Mouse (Mus musculus): ENCODE measurements around the gene Ssc4d. TPM values are rescaled to one million over a fixed set of nuclear protein-coding genes. Genes with fewer than 3 reads are reported as not detected.

Ssc4d gene
- polyA plus RNA-seq, 2 experiments = 2.6 to 6.6 TPM

DNA sequence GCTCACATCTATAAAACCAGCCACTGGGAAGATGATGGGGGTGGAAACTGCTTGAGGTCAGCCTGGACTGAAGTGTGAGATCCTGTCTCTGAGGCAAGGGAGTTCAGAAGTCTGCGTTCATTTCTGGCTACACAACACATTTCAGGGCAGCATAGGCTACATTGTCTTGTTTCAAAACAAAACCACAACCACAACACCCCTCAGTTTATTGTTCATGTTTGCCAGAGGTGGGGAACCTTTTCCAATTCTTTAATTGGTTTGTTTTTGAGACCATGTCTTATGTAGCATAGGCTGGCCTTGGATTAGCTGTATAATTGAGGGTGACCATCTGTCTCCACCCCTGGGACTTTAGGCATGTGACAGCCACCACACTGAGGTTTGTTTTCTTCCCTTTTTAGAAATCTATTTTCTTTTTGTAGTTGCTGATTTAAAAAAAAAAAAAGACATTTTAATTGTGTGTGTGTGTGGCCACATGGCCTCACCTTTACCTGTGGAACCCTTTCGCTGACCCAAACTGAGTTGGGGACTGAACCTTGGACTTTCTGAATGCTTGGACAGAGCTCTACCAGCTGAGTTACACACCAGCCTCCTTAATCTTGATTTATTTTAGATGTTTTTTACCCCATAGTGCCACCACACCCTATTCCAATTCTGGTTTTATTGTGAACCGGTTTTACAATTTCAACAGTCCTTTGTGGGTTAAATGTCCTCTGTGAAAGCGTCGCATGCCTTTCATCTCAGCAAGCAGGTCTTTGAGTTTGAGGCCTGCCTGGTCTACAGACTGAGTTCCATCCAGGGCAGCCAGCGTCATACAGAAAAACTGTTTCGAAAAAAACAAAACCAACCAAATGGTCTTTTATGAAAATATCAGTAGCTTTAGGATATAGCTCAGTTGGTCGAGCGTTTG lies 17.8 kb downstream of the Ssc4d start:
- H3K4me1 ChIP-seq (ENCODE audit: control insufficient read depth, insufficient read depth, low read length) = peaks cover 14% of the 10 kb centered on the region
- DNase-seq (ENCODE audit: low spot score) (no peak), ATAC-seq (ENCODE audit: low FRiP score, low read depth) (no peak)
- no peaks in the 10 kb centered on the region for H3K36me3 ChIP-seq (ENCODE audit: control insufficient read depth, insufficient read depth, low read length)
- no peak for TF ChIP-seq POLR2A (IDR thresholded peaks at IDR 0.05; ENCODE audit: borderline replicate concordance, extremely low read depth, insufficient read depth, insufficient read length)
- no peaks in the 10 kb centered on the region for H3K9me3 ChIP-seq (ENCODE audit: control insufficient read depth, low read length)
- H3K9ac ChIP-seq (ENCODE audit: low read depth, low read length, severe bottlenecking) = no peak overlapping the region
- peak overlapping the region; percentile 83 for H3K27ac ChIP-seq (replicated peaks; ENCODE audit: low read depth, low read length)
- H3K27me3 ChIP-seq (ENCODE audit: control insufficient read depth, insufficient read depth, low read length) = no peaks in the 10 kb centered on the region
- 75% methylated on average over 9 of the region's 9 CpGs for WGBS
- H3K4me2 ChIP-seq (replicated peaks; ENCODE audit: low read depth, low read length, severe bottlenecking) = peak overlapping the region; percentile 57
- H3K4me3 ChIP-seq (replicated peaks; ENCODE audit: low read length) = no peak overlapping the region

DNA sequence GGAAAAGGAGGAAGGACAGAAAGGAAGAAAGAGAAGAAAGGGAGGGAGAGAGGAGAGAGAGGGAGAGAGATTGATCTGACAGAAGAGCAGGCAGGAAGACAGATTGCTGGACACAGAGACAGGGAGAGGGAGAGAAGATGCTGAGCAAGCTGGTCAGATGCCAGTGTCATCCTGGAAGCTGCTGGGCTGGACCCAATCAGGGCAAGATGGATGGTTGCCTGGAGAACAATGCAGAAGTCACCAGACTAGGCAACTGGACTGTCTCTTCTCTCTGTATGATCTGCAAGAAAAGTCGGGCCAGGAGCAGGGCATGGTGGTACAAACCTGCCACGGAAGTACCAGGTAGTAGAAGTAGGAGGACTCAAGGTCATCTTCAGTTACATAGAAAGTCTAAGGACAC lies 21.5 kb downstream of the Ssc4d start:
- TF ChIP-seq POLR2A (IDR thresholded peaks at IDR 0.05; ENCODE audit: borderline replicate concordance, extremely low read depth, insufficient read depth, insufficient read length) = no peak
- 88% methylated on average over 2 of the region's 2 CpGs for WGBS

DNA sequence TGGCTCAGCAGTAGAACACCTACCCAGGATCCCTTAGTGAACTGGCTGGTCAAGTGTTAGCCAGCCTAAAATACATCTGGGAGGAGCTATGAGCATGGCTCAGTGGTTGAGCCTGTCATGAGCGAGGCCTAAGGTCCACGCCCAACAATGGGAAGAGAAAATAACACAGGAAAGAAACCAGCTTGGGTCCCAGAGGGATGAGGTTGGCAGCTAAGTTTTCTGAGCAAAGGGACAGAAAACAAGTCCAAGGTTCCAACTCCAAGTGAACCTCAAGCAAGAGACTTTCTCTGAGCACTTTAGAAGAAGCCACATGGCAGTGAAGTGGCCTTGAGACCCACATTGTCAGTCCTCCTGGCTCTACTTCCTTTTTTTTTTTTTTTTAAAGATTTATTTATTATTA lies 22.7 kb downstream of the Ssc4d start:
- no peak overlapping the region for H3K4me3 ChIP-seq (replicated peaks; ENCODE audit: low read length)
- H3K27me3 ChIP-seq (ENCODE audit: control insufficient read depth, insufficient read depth, low read length) = no peaks in the 10 kb centered on the region
- no peak overlapping the region for H3K27ac ChIP-seq (replicated peaks; ENCODE audit: low read depth, low read length)
- no peak overlapping the region for H3K9ac ChIP-seq (ENCODE audit: low read depth, low read length, severe bottlenecking)
- H3K9me3 ChIP-seq (ENCODE audit: control insufficient read depth, low read length) = no peaks in the 10 kb centered on the region
- no peak overlapping the region for H3K4me2 ChIP-seq (replicated peaks; ENCODE audit: low read depth, low read length, severe bottlenecking)
- 85% methylated on average over 2 of the region's 2 CpGs for whole genome bisulfite sequencing
- 0 out of 2 replicates have a peak, but pooled peaks cover under 1% of the 10 kb centered on the region for H3K4me1 ChIP-seq (ENCODE audit: control insufficient read depth, insufficient read depth, low read length)
- ATAC-seq (ENCODE audit: low FRiP score, low read depth) (no peak), DNase-seq (ENCODE audit: low spot score) (no peak)
- H3K36me3 ChIP-seq (ENCODE audit: control insufficient read depth, insufficient read depth, low read length) = no peaks in the 10 kb centered on the region
- TF ChIP-seq POLR2A (IDR thresholded peaks at IDR 0.05; ENCODE audit: borderline replicate concordance, extremely low read depth, insufficient read depth, insufficient read length) = no peak

More for the DNA sequence above, 21.5 kb downstream of the Ssc4d start:
- DNase-seq (ENCODE audit: low spot score) (no peak), ATAC-seq (ENCODE audit: low FRiP score, low read depth) (no peak)
- Histone ChIP-seq H3K4me2 (replicated peaks; ENCODE audit: low read depth, low read length, severe bottlenecking) (no peak overlapping the region), H3K4me1 (ENCODE audit: control insufficient read depth, insufficient read depth, low read length) (peaks cover 6% of the 10 kb centered on the region; the same call in 1 of the 2 replicates), H3K36me3 (ENCODE audit: control insufficient read depth, insufficient read depth, low read length) (no peaks in the 10 kb centered on the region), H3K9ac (ENCODE audit: low read depth, low read length, severe bottlenecking) (no peak overlapping the region), H3K9me3 (ENCODE audit: control insufficient read depth, low read length) (no peaks in the 10 kb centered on the region), H3K27ac (replicated peaks; ENCODE audit: low read depth, low read length) (no peak overlapping the region), H3K27me3 (ENCODE audit: control insufficient read depth, insufficient read depth, low read length) (no peaks in the 10 kb centered on the region), H3K4me3 (replicated peaks; ENCODE audit: low read length) (no peak overlapping the region)

DNA sequence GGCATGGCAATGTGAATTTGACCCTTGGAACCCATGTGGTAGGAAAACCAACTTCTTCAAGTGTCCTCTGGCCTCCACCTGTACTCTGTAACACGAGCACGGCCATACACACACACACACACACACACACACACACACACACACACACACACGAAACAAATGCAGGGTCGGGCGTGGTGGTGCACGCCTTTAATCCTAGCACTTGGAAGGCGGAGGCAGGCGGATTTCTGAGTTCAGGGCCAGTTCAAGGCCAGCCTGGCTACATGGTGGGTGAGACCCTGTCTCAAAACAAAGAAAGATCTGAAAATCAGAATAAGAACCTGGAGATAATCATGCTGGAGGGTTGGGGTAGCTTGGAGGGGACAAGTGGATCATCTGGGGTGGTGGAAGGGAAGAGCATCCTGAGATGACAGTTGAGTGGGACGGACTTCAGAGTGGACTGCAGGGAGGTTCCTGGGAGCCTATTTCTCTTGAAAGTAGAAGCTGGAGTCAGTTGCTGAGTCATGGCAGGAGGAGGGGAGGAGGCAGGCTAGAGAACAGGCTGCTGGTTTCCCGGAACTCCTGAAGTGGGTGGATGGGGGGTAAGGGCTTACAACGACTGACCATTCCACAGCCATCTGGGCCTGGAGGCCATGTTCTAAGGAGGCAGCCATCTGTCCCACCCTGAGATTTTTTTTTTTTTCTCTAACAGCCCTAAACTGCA lies 23.5 kb downstream of the Ssc4d start:
- TF ChIP-seq POLR2A (IDR thresholded peaks at IDR 0.05; ENCODE audit: borderline replicate concordance, extremely low read depth, insufficient read depth, insufficient read length) = no peak
- no peak for ATAC-seq (ENCODE audit: low FRiP score, low read depth)
- no peak overlapping the region for H3K27ac ChIP-seq (replicated peaks; ENCODE audit: low read depth, low read length)
- H3K9ac ChIP-seq (ENCODE audit: low read depth, low read length, severe bottlenecking) = no peak overlapping the region
- WGBS = 77% methylated on average over 11 of the region's 11 CpGs
- H3K4me2 ChIP-seq (replicated peaks; ENCODE audit: low read depth, low read length, severe bottlenecking) = no peak overlapping the region
- no peaks in the 10 kb centered on the region for H3K36me3 ChIP-seq (ENCODE audit: control insufficient read depth, insufficient read depth, low read length)
- no peak overlapping the region for H3K4me3 ChIP-seq (replicated peaks; ENCODE audit: low read length)
- no peak for DNase-seq (ENCODE audit: low spot score)
- no peaks in the 10 kb centered on the region for H3K27me3 ChIP-seq (ENCODE audit: control insufficient read depth, insufficient read depth, low read length)
- no peaks in the 10 kb centered on the region for H3K4me1 ChIP-seq (ENCODE audit: control insufficient read depth, insufficient read depth, low read length)
- no peaks in the 10 kb centered on the region for H3K9me3 ChIP-seq (ENCODE audit: control insufficient read depth, low read length)

DNA sequence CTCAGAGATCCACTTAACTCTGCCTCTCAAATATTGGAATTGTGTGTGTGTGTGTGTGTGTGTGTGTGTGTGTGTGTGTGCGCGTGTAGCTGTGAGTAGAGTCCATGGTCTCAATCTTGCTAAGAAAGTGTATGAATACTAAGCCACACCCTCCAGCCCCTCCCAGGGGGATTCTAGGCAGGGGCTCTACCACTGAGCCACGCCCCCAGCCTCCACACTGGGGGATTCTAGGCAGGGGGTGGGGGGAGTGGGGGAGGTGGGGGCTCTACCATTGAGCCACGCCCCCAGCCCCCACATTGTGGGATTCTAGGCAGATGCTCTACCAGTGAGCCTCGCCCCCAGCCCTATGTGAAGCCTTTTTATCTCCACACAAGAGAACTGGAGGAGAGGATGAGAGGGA lies 27.7 kb downstream of the Ssc4d start:
- Histone ChIP-seq H3K4me3 (replicated peaks; ENCODE audit: low read length) (no peak overlapping the region), H3K9me3 (ENCODE audit: control insufficient read depth, low read length) (no peaks in the 10 kb centered on the region), H3K27ac (replicated peaks; ENCODE audit: low read depth, low read length) (no peak overlapping the region), H3K27me3 (ENCODE audit: control insufficient read depth, insufficient read depth, low read length) (no peaks in the 10 kb centered on the region), H3K4me1 (ENCODE audit: control insufficient read depth, insufficient read depth, low read length) (no peaks in the 10 kb centered on the region), H3K9ac (ENCODE audit: low read depth, low read length, severe bottlenecking) (no peak overlapping the region), H3K36me3 (ENCODE audit: control insufficient read depth, insufficient read depth, low read length) (no peaks in the 10 kb centered on the region), H3K4me2 (replicated peaks; ENCODE audit: low read depth, low read length, severe bottlenecking) (no peak overlapping the region)
- 72% methylated on average over 5 of the region's 5 CpGs for WGBS
- DNase-seq (ENCODE audit: low spot score) (no peak), ATAC-seq (ENCODE audit: low FRiP score, low read depth) (no peak)
- no peak for TF ChIP-seq POLR2A (IDR thresholded peaks at IDR 0.05; ENCODE audit: borderline replicate concordance, extremely low read depth, insufficient read depth, insufficient read length)

Data from limb, embryonic 14.5 days (tissue).